Mouse (Mus musculus) stomach, postnatal 0 days (tissue): ENCODE results near the gene Rbp3. TPM values are rescaled to one million over a fixed set of nuclear protein-coding genes. Genes with fewer than 3 reads are reported as not detected.

Source experiments
- ATAC-seq: fragments of 200-750 bp; cut with Nextera tagmentation; 2 replicates; pipeline ENCODE4 v1.8.0; 2017; ENCODE audit not compliant: low FRiP score, low TSS enrichment
- DNase-seq: peaks from one replicate; pipeline ENCODE4 v3.0.0-alpha.2; 2016; ENCODE audit warnings: low spot score
- H3K27ac ChIP-seq: fragments of 300-500 bp; sonication (generic); replicated peaks from 2 replicates; pipeline ENCODE4 v1.5.1; 2014; ENCODE audit warnings: mild to moderate bottlenecking, control low read depth
- H3K27me3 ChIP-seq: fragments of 300-500 bp; sonication (generic); 2 replicates; pipeline ENCODE4 v1.6.1; 2014; ENCODE audit warnings: low read length; ENCODE audit not compliant: control insufficient read depth, insufficient read depth
- H3K36me3 ChIP-seq: fragments of 300-500 bp; sonication (generic); 2 replicates; pipeline ENCODE4 v1.6.1; 2014; ENCODE audit warnings: low read length, mixed read lengths; ENCODE audit not compliant: control insufficient read depth, insufficient read depth
- H3K4me1 ChIP-seq: fragments of 300-500 bp; sonication (generic); replicated peaks from 2 replicates; pipeline ENCODE4 v1.6.1; 2014; ENCODE audit warnings: antibody characterized with exemption; ENCODE audit not compliant: control insufficient read depth, insufficient read depth
- H3K4me2 ChIP-seq: fragments of 300-500 bp; sonication (generic); replicated peaks from 2 replicates; pipeline ENCODE4 v1.6.1; 2014; ENCODE audit warnings: low read depth, mild to moderate bottlenecking, control low read depth, moderate library complexity
- H3K4me3 ChIP-seq: fragments of 300-500 bp; sonication (generic); 2 replicates; pipeline ENCODE4 v1.5.1; 2014; ENCODE audit warnings: low read depth, low read length, control low read depth
- H3K9ac ChIP-seq: fragments of 300-500 bp; sonication (generic); 2 replicates; pipeline ENCODE4 v1.6.1; 2014; ENCODE audit warnings: mild to moderate bottlenecking, low read length, control low read depth, mixed read lengths
- H3K9me3 ChIP-seq: fragments of 300-500 bp; sonication (generic); 2 replicates; pipeline ENCODE4 v1.6.1; 2016; ENCODE audit warnings: low read length; ENCODE audit not compliant: control insufficient read depth
- CTCF ChIP-seq: IDR thresholded peaks from 2 replicates; pipeline ENCODE4 v1.5.1; 2016; ENCODE audit warnings: antibody characterized with exemption, low read depth, mild to moderate bottlenecking, moderate library complexity
- EP300 ChIP-seq: optimal IDR thresholded peaks from 2 replicates; pipeline ENCODE3; 2016; ENCODE audit warnings: antibody characterized with exemption
- WGBS: fragments of 180-500 bp; shearing (Covaris S2); extraction: QIAGEN DNeasy Blood & Tissue Kit; methylation state at CpG from one replicate; pipeline ENCODE4 v1.1.7; 2014; 5-methylcytosine and 5-hydroxymethylcytosine counted together
- polyA plus RNA-seq: library from polyadenylated mRNA; unstranded; fragments of >200 nt; fragmentation: Nextera tagmentation; extraction: Ambion mirVana; gene quantifications from 2 replicates; pipeline ENCODE4 v1.2.1, GENCODE M21; 2015

Rbp3 gene
- 0.01 TPM in 1 of 2 replicates, not detected in the other for polyA plus RNA-seq

GRCm38 (mm10) chr14:33953761-33954160, at the start of gene Rbp3:
Gene Rbp3 (plus strand): TSS chr14:33954003.
- 70% methylated on average over 5 of the region's 5 CpGs for WGBS
- no peaks in the 10 kb centered on the region for H3K27me3 ChIP-seq
- TF ChIP-seq EP300: no peak
- TF ChIP-seq CTCF: no peak
- ATAC-seq (no peak), DNase-seq (no peak)
- H3K36me3 ChIP-seq: no peaks in the 10 kb centered on the region
- H3K9ac ChIP-seq: no peak within 1 kb of the TSS
- no peaks in the 10 kb centered on the region for H3K4me1 ChIP-seq
- no peaks in the 10 kb centered on the region for H3K9me3 ChIP-seq
- H3K27ac ChIP-seq: no peak within 1 kb of the TSS
- no peak within 1 kb of the TSS for H3K4me2 ChIP-seq
- no peak within 1 kb of the TSS for H3K4me3 ChIP-seq

GRCm38 (mm10) chr14:33904851-33905250, 49.0 kb upstream of the Rbp3 start:
- no peak overlapping the region for H3K9ac ChIP-seq
- no peaks in the 10 kb centered on the region for H3K4me1 ChIP-seq
- H3K36me3 ChIP-seq: no peaks in the 10 kb centered on the region
- no peak overlapping the region for H3K27ac ChIP-seq
- no peak overlapping the region for H3K4me3 ChIP-seq
- no peak for TF ChIP-seq CTCF
- TF ChIP-seq EP300: no peak
- DNase-seq (no peak), ATAC-seq (no peak)
- no peak overlapping the region for H3K4me2 ChIP-seq
- H3K9me3 ChIP-seq: no peaks in the 10 kb centered on the region
- no peaks in the 10 kb centered on the region for H3K27me3 ChIP-seq

- no peaks in the 10 kb centered on the region for H3K36me3 ChIP-seq
- H3K9me3 ChIP-seq: no peaks in the 10 kb centered on the region
- H3K4me2 ChIP-seq: no peak overlapping the region
- 39% methylated on average over 3 of the region's 3 CpGs for WGBS
- no peaks in the 10 kb centered on the region for H3K4me1 ChIP-seq
- no peak overlapping the region for H3K9ac ChIP-seq
- TF ChIP-seq EP300 (no peak), CTCF (peak; percentile 76)
- H3K27ac ChIP-seq: no peak overlapping the region
- no peaks in the 10 kb centered on the region for H3K27me3 ChIP-seq
- ATAC-seq (no peak), DNase-seq (peak; percentile 57)
- no peak overlapping the region for H3K4me3 ChIP-seq
These were observed 40.1 kb upstream of the Rbp3 start for GRCm38 (mm10) chr14:33913727-33914126.

GRCm38 (mm10) chr14:33914206-33914605, 39.6 kb upstream of the Rbp3 start:
- Histone ChIP-seq H3K27ac (no peak overlapping the region), H3K36me3 (no peaks in the 10 kb centered on the region), H3K9ac (no peak overlapping the region), H3K4me3 (no peak overlapping the region), H3K9me3 (no peaks in the 10 kb centered on the region), H3K4me1 (no peaks in the 10 kb centered on the region), H3K27me3 (no peaks in the 10 kb centered on the region), H3K4me2 (no peak overlapping the region)
- DNase-seq: no peak
- ATAC-seq: no peak
- TF ChIP-seq CTCF (no peak), EP300 (no peak)
- 88% methylated on average over 9 of the region's 9 CpGs for WGBS

- DNase-seq: no peak
- no peaks in the 10 kb centered on the region for H3K36me3 ChIP-seq
- 68% methylated on average over 14 of the region's 14 CpGs for WGBS
- H3K4me3 ChIP-seq: no peak overlapping the region
- no peak overlapping the region for H3K9ac ChIP-seq
- no peaks in the 10 kb centered on the region for H3K9me3 ChIP-seq
- peaks cover 2% of the 10 kb centered on the region; the same call in 1 of the 2 replicates for H3K27me3 ChIP-seq
- no peak for ATAC-seq
- H3K4me2 ChIP-seq: no peak overlapping the region
- H3K27ac ChIP-seq: no peak overlapping the region
- no peaks in the 10 kb centered on the region; the same call in 1 of the 2 replicates for H3K4me1 ChIP-seq
- TF ChIP-seq CTCF (no peak), EP300 (no peak)
These were observed 32.9 kb upstream of the Rbp3 start for GRCm38 (mm10) chr14:33920727-33921559.

- peak overlapping the region; percentile 48 for H3K4me3 ChIP-seq
- DNase-seq (no peak), ATAC-seq (no peak)
- no peak for TF ChIP-seq EP300
- TF ChIP-seq CTCF: no peak
- no peaks in the 10 kb centered on the region for H3K36me3 ChIP-seq
- peaks cover 2% of the 10 kb centered on the region; the same call in 1 of the 2 replicates for H3K27me3 ChIP-seq
- H3K27ac ChIP-seq: no peak overlapping the region
- H3K9ac ChIP-seq: 0 out of 2 replicates have a peak overlapping the region, but pooled peaks have one; percentile 41
- peak overlapping the region; percentile 86 for H3K4me2 ChIP-seq
- H3K9me3 ChIP-seq: no peaks in the 10 kb centered on the region
- no peaks in the 10 kb centered on the region; the same call in 1 of the 2 replicates for H3K4me1 ChIP-seq
- 30% methylated on average over 8 of the region's 8 CpGs for WGBS
These were observed 31.0 kb upstream of the Rbp3 start for GRCm38 (mm10) chr14:33922771-33923167.
